Comparison of ENCODE assay signal across 22 mouse cellular contexts in the genomic region with DNA sequence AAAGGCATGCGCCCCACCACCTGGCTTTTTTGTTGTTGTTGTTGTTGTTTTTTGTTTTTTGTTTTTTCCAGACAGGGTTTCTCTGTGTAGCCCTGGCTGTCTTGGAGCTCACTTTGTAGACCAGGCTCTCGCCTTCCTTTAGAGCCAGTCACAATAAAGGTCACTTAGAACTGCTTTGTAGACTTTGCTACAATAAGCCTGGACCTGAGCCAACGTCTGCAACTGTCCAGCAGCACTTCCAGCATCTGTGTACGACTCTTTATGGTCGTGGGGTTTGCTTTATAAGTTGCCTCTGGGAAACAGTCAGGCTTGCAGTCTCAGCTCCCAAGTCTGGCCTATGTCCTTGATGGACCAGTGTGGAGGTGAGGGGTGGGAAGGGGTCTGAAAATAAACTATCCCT. TPM values are rescaled to one million over a fixed set of nuclear protein-coding genes. Genes with fewer than 3 reads are reported as not detected.
DNase-seq lines count a peak whose midpoint lies in the region; ATAC-seq and TF ChIP-seq lines count a peak whose summit lies in the region.
"Had no signal": no experiment of that assay in that cellular context is flagged by ENCODE, and none has a peak within 500 bp of the region (broad histone marks: within the 10 kb centered on the region; RNA-seq: fewer than 3 reads in every experiment).

No protein-coding gene starts in this region.

- peaks cover 1% of the 10 kb centered on the region for H3K36me3 ChIP-seq in kidney, adult 2 months (ENCODE audit: control insufficient read depth, insufficient read depth, low read length)
- peaks cover 35% of the 10 kb centered on the region for H3K36me3 ChIP-seq in kidney, embryonic 15.5 days
- peaks cover 3% of the 10 kb centered on the region; the same call in 1 of the 2 replicates for H3K36me3 ChIP-seq in midbrain, embryonic 11.5 days (ENCODE audit: control insufficient read depth, insufficient read depth, low read length)
- H3K36me3 ChIP-seq in midbrain, embryonic 10.5 days, result peaks cover 58% of the 10 kb centered on the region

- no peak for ATAC-seq in kidney, embryonic 15.5 days (replicated peaks; ENCODE audit: low FRiP score)
- ATAC-seq in midbrain, embryonic 11.5 days (ENCODE audit: low FRiP score), result no peak
- ATAC-seq: liver, embryonic 12.5 days; midbrain, embryonic 15.5 days had no signal

- no peaks in the 10 kb centered on the region for H3K4me1 ChIP-seq in kidney, adult 2 months (ENCODE audit: control insufficient read depth, insufficient read depth, low read length)
- no peaks in the 10 kb centered on the region for H3K4me1 ChIP-seq in kidney, embryonic 15.5 days
- H3K4me1 ChIP-seq in midbrain, embryonic 11.5 days (ENCODE audit: control insufficient read depth, insufficient read depth, low read length), result no peaks in the 10 kb centered on the region
- no peaks in the 10 kb centered on the region for H3K4me1 ChIP-seq in midbrain, embryonic 10.5 days
- H3K4me1 ChIP-seq: hindbrain, embryonic 15.5 days; limb, embryonic 10.5 days; liver, embryonic 12.5 days; midbrain, embryonic 15.5 days had no signal

- no peak overlapping the region for H3K27ac ChIP-seq in kidney, adult 2 months (ENCODE audit: insufficient read depth, low read depth, low read length)
- H3K27ac ChIP-seq in kidney, embryonic 15.5 days, result no peak overlapping the region
- no peak overlapping the region for H3K27ac ChIP-seq in midbrain, embryonic 11.5 days (ENCODE audit: low read depth, low read length)
- H3K27ac ChIP-seq in midbrain, embryonic 10.5 days (replicated peaks), result no peak overlapping the region
- H3K27ac ChIP-seq: hindbrain, embryonic 15.5 days; limb, embryonic 10.5 days; liver, embryonic 12.5 days; midbrain, embryonic 15.5 days had no signal

- DNase-seq in adrenal gland, postnatal 14 days, result peak; percentile 28
- no peak for DNase-seq in adrenal gland, adult (ENCODE audit: inconsistent age in 2 of 2, low spot score in 1 of 2)
- DNase-seq in kidney, adult 2 months, result peak; percentile 53
- peak; percentile 12 for DNase-seq in midbrain, embryonic 11.5 days (ENCODE audit: low spot score, missing footprints)
- DNase-seq in midbrain, embryonic 10.5 days (ENCODE audit: low spot score), result no peak
- peak; percentile 60 for DNase-seq in yolk sac, embryonic 10.5 days (ENCODE audit: low spot score)
- no peak for DNase-seq in gastrocnemius, postnatal 10 days
- DNase-seq: cerebellum, postnatal 10 days; gastrocnemius, postnatal 25 days; layer of hippocampus, postnatal 36 days; retina, postnatal 1 day; right cerebral cortex, postnatal 4 days; thymus, postnatal 36 days had no signal

- 42% methylated on average over 5 of the region's 5 CpGs for WGBS in kidney, adult 2 months
- 66% methylated on average over 5 of the region's 5 CpGs for whole genome bisulfite sequencing in kidney, embryonic 15.5 days
- WGBS in midbrain, embryonic 11.5 days, result 88% methylated on average over 5 of the region's 5 CpGs
- 88% methylated on average over 5 of the region's 5 CpGs for WGBS in midbrain, embryonic 10.5 days

- TF ChIP-seq POLR2A in kidney, adult 2 months (IDR thresholded peaks at IDR 0.05; ENCODE audit: low read depth, low read length), result no peak

- H3K4me3 ChIP-seq in kidney, adult 2 months (ENCODE audit: insufficient read depth, low read depth, low read length), result no peak overlapping the region
- H3K4me3 ChIP-seq in kidney, embryonic 15.5 days (replicated peaks), result no peak overlapping the region
- H3K4me3 ChIP-seq in midbrain, embryonic 11.5 days (ENCODE audit: low read depth, low read length), result no peak overlapping the region
- H3K4me3 ChIP-seq in midbrain, embryonic 10.5 days, result no peak overlapping the region
- H3K4me3 ChIP-seq: hindbrain, embryonic 15.5 days; limb, embryonic 10.5 days; liver, embryonic 12.5 days; midbrain, embryonic 15.5 days had no signal

- no peaks in the 10 kb centered on the region for H3K9me3 ChIP-seq in kidney, embryonic 15.5 days (replicated peaks)
- no peaks in the 10 kb centered on the region for H3K9me3 ChIP-seq in midbrain, embryonic 11.5 days (ENCODE audit: control insufficient read depth, low read length)
- H3K9me3 ChIP-seq in midbrain, embryonic 10.5 days (replicated peaks), result no peaks in the 10 kb centered on the region
- H3K9me3 ChIP-seq: hindbrain, embryonic 15.5 days; limb, embryonic 10.5 days; liver, embryonic 12.5 days; midbrain, embryonic 15.5 days had no signal

- H3K9ac ChIP-seq in kidney, embryonic 15.5 days, result no peak overlapping the region
- no peak overlapping the region for H3K9ac ChIP-seq in midbrain, embryonic 11.5 days (ENCODE audit: low read length)
- H3K9ac ChIP-seq: hindbrain, embryonic 15.5 days; liver, embryonic 12.5 days; midbrain, embryonic 15.5 days had no signal

- no peaks in the 10 kb centered on the region for H3K27me3 ChIP-seq in kidney, adult 2 months (replicated peaks; ENCODE audit: control insufficient read depth, insufficient read depth, low read length)
- no peaks in the 10 kb centered on the region for H3K27me3 ChIP-seq in kidney, embryonic 15.5 days
- H3K27me3 ChIP-seq in midbrain, embryonic 11.5 days (ENCODE audit: control insufficient read depth, insufficient read depth, low read length), result no peaks in the 10 kb centered on the region
- no peaks in the 10 kb centered on the region for H3K27me3 ChIP-seq in midbrain, embryonic 10.5 days (ENCODE audit: low read depth, poor library complexity, severe bottlenecking)
- H3K27me3 ChIP-seq: hindbrain, embryonic 15.5 days; liver, embryonic 12.5 days; midbrain, embryonic 15.5 days had no signal

- no peak overlapping the region for H3K4me2 ChIP-seq in kidney, embryonic 15.5 days
- no peak overlapping the region for H3K4me2 ChIP-seq in midbrain, embryonic 11.5 days
- H3K4me2 ChIP-seq: hindbrain, embryonic 15.5 days; liver, embryonic 12.5 days; midbrain, embryonic 15.5 days had no signal

- no peak for TF ChIP-seq CTCF in kidney, adult 2 months (conservative IDR thresholded peaks at IDR 0.05; ENCODE audit: insufficient read depth, insufficient read length, low read depth, low read length)

RNA-seq across cellular contexts. Expression of a gene that starts 45.2 kb away (rescaled TPM):
- total RNA-seq in adrenal gland, postnatal 14 days (2021), result 48.2 and 50.7 TPM in 2 replicates
- polyA plus RNA-seq in kidney, adult 2 months (2012; rRNA removed), result 56.0 and 73.1 TPM in 2 replicates
- polyA plus RNA-seq in kidney, embryonic 15.5 days (2015; fragmentation: Nextera tagmentation; extraction: Ambion mirVana), result 56.1 and 63.1 TPM in 2 replicates
- 58.3 and 61.7 TPM in 2 replicates for polyA plus RNA-seq in midbrain, embryonic 11.5 days (2014; fragmentation: Nextera tagmentation; extraction: Ambion mirVana)
- polyA plus RNA-seq in midbrain, embryonic 10.5 days (2016; fragmentation: Nextera tagmentation; extraction: Ambion mirVana), result 56.1 and 72.8 TPM in 2 replicates
- 10 to 100 TPM; 46.2 to 60.9 TPM for total RNA-seq in gastrocnemius, postnatal 10 days (2021)

RNA-seq across cellular contexts. Expression of a gene that starts 55.8 kb away (rescaled TPM):
- total RNA-seq in adrenal gland, postnatal 14 days (2021), result 0.34 and 0.70 TPM in 2 replicates
- 0.20 and 0.22 TPM in 2 replicates for polyA plus RNA-seq in kidney, adult 2 months (2012; rRNA removed)
- polyA plus RNA-seq in kidney, embryonic 15.5 days (2015; fragmentation: Nextera tagmentation; extraction: Ambion mirVana), result not detected in 2 replicates
- not detected in 2 replicates for polyA plus RNA-seq in midbrain, embryonic 11.5 days (2014; fragmentation: Nextera tagmentation; extraction: Ambion mirVana)
- not detected in 2 replicates for polyA plus RNA-seq in midbrain, embryonic 10.5 days (2016; fragmentation: Nextera tagmentation; extraction: Ambion mirVana)
- total RNA-seq in gastrocnemius, postnatal 10 days (2021), result not detected
- total RNA-seq: layer of hippocampus, postnatal 36 days; MEL had no signal
- polyA plus RNA-seq: forebrain, embryonic 11.5 days; frontal cortex, adult 2 months; heart, postnatal 0 days; hindbrain, embryonic 15.5 days; limb, embryonic 10.5 days; liver, embryonic 12.5 days; midbrain, embryonic 15.5 days had no signal

Comparison
In these comparisons a context has a peak if more than half of its experiments do, and no peak if none do; other contexts are left out.
1. DNase-seq: peak in adrenal gland, postnatal 14 days (single experiment), kidney, adult 2 months (single experiment), midbrain, embryonic 11.5 days (single experiment) and yolk sac, embryonic 10.5 days (single experiment); none in adrenal gland, adult (0 of 2), midbrain, embryonic 10.5 days (single experiment) and gastrocnemius, postnatal 10 days (single experiment).